8 mouse cellular contexts compared by ENCODE assay signal in the genomic region with DNA sequence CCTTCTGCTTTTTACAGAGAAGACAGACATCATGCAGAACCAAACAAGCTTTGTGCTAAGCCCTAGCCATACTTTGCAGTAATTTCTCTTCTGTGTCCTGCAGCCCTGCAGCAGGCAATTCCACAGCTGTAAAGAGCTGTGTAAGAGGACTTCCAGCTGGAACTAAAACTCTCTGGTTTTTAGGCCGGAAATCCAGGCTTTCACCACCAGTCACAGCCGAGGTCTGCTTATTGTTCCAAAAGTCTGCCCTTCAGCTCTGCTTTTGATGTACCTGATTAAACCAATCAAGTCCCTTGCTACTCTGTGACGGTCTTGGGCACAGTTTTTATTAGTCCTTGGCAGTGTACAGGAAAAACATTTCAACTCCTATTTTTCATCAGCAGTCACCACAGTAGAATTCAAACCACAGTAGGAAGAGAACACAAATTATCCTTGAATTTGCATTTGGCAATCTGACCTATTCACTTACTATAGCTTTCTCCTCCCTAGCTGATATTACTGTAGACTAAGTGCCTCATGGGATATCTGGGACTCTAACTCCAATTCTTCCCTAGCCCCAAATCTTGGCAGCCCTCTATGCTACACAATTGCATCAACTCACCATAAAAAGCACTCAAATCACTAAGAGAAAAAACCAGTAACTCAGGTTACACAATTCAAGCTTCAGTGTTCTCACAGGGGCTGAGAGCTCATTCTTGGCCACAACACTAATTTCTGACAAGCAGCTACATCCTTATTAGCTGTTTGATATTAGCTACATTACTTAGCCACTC. TPM values are rescaled to one million over a fixed set of nuclear protein-coding genes. Genes with fewer than 3 reads are reported as not detected.
DNase-seq lines count a peak whose midpoint lies in the region; ATAC-seq and TF ChIP-seq lines count a peak whose summit lies in the region.

No protein-coding gene starts in this region.

- 0 out of 2 replicates have a peak, but pooled peaks have one; percentile 10 for ATAC-seq in embryonic facial prominence, embryonic 14.5 days (ENCODE audit: low read depth)
- no peak for ATAC-seq in midbrain, embryonic 14.5 days (ENCODE audit: low FRiP score, low TSS enrichment)

- 0 out of 2 replicates have a peak overlapping the region, but pooled peaks have one; percentile 7 for H3K4me2 ChIP-seq in embryonic facial prominence, embryonic 14.5 days (ENCODE audit: low read depth, low read length)
- peak overlapping the region; percentile 55 for H3K4me2 ChIP-seq in myocyte (ENCODE audit: low read depth)
- H3K4me2 ChIP-seq in midbrain, embryonic 14.5 days (ENCODE audit: low read length): no peak overlapping the region

- peaks cover 95% of the 10 kb centered on the region for H3K79me2 ChIP-seq in myocyte (ENCODE audit: control insufficient read depth, insufficient read depth)

- TF ChIP-seq POLR2A in lung, adult 2 months (IDR thresholded peaks at IDR 0.05; ENCODE audit: borderline replicate concordance, extremely low read depth, low read depth, low read length): no peak
- TF ChIP-seq POLR2A in myocyte (IDR thresholded peaks at IDR 0.05; ENCODE audit: insufficient read length, low read depth): no peak

- H3K36me3 ChIP-seq in embryonic facial prominence, embryonic 14.5 days (ENCODE audit: control insufficient read depth, insufficient read depth, low read length): no peaks in the 10 kb centered on the region
- no peaks in the 10 kb centered on the region for H3K36me3 ChIP-seq in myocyte (ENCODE audit: control insufficient read depth, insufficient read depth)
- H3K36me3 ChIP-seq in midbrain, embryonic 14.5 days (ENCODE audit: control insufficient read depth, insufficient read depth, low read length): no peaks in the 10 kb centered on the region

- peaks cover 33% of the 10 kb centered on the region for H3K4me1 ChIP-seq in lung, adult 2 months (ENCODE audit: control insufficient read depth, insufficient read depth, low read length)
- peaks cover 41% of the 10 kb centered on the region for H3K4me1 ChIP-seq in embryonic facial prominence, embryonic 14.5 days (ENCODE audit: control insufficient read depth, insufficient read depth, low read length)
- H3K4me1 ChIP-seq in midbrain, embryonic 14.5 days (ENCODE audit: control insufficient read depth, insufficient read depth, low read length): peaks cover 30% of the 10 kb centered on the region

- DNase-seq in lung, adult 18-20 months: peak; percentile 29 to 44
- DNase-seq in lung, adult 2 months: no peak
- DNase-seq in embryonic facial prominence, embryonic 14.5 days (ENCODE audit: low spot score): peak; percentile 83
- DNase-seq in kidney, postnatal 10 days: peak; percentile 30
- no peak for DNase-seq in natural killer cell, adult 2 months (ENCODE audit: low spot score in 2 of 2)
- no peak for DNase-seq in midbrain, embryonic 14.5 days
- DNase-seq in thymus, postnatal 25 days: no peak

- H3K9ac ChIP-seq in embryonic facial prominence, embryonic 14.5 days (ENCODE audit: low read depth, low read length): no peak overlapping the region
- H3K9ac ChIP-seq in midbrain, embryonic 14.5 days (replicated peaks; ENCODE audit: low read length): no peak overlapping the region

- WGBS in lung, adult 2 months: 7% methylated on average over 3 of the region's 3 CpGs
- WGBS in embryonic facial prominence, embryonic 14.5 days: 9% methylated on average over 3 of the region's 3 CpGs
- WGBS in midbrain, embryonic 14.5 days: 29% methylated on average over 3 of the region's 3 CpGs

- TF ChIP-seq CTCF in lung, adult 2 months (IDR thresholded peaks at IDR 0.05; ENCODE audit: insufficient read depth, low read length): no peak

- no peaks in the 10 kb centered on the region for H3K27me3 ChIP-seq in embryonic facial prominence, embryonic 14.5 days (replicated peaks; ENCODE audit: control insufficient read depth, insufficient read depth, low read length)
- H3K27me3 ChIP-seq in myocyte (ENCODE audit: control insufficient read depth, insufficient read depth, insufficient read length): no peaks in the 10 kb centered on the region
- H3K27me3 ChIP-seq in midbrain, embryonic 14.5 days (ENCODE audit: control insufficient read depth, insufficient read depth, low read length): no peaks in the 10 kb centered on the region

- no peaks in the 10 kb centered on the region for H3K9me3 ChIP-seq in embryonic facial prominence, embryonic 14.5 days (ENCODE audit: control insufficient read depth, low read length)
- no peaks in the 10 kb centered on the region for H3K9me3 ChIP-seq in midbrain, embryonic 14.5 days (ENCODE audit: control insufficient read depth, low read length)

- no peak overlapping the region for H3K4me3 ChIP-seq in lung, adult 2 months (replicated peaks; ENCODE audit: extremely low read depth, low read depth, low read length)
- H3K4me3 ChIP-seq in embryonic facial prominence, embryonic 14.5 days (ENCODE audit: low read depth, low read length): no peak overlapping the region
- H3K4me3 ChIP-seq in myocyte: no peak overlapping the region
- H3K4me3 ChIP-seq in midbrain, embryonic 14.5 days (replicated peaks; ENCODE audit: low read depth, low read length): no peak overlapping the region

- no peak overlapping the region for H3ac ChIP-seq in myocyte (ENCODE audit: control insufficient read depth, insufficient read length)

- peak overlapping the region; percentile 35 for H3K27ac ChIP-seq in embryonic facial prominence, embryonic 14.5 days (replicated peaks; ENCODE audit: low read depth, low read length)
- H3K27ac ChIP-seq in midbrain, embryonic 14.5 days (replicated peaks; ENCODE audit: low read depth, low read length): no peak overlapping the region

TF ChIP-seq in myocyte, 11 proteins besides CTCF, POLR2A, EP300 and RAD21:
- TF ChIP-seq SRF (IDR thresholded peaks at IDR 0.05; ENCODE audit: control insufficient read depth, insufficient read length, low read depth): no peak
- TF ChIP-seq MYOG (IDR thresholded peaks at IDR 0.05; ENCODE audit: control insufficient read depth in 1 of 3, insufficient read depth in 1 of 3, insufficient read length in 2 of 3, low read depth in 2 of 3): no peak
- no peak for TF ChIP-seq MAX (IDR thresholded peaks at IDR 0.05; ENCODE audit: low read depth)
- no peak for TF ChIP-seq USF1 (IDR thresholded peaks at IDR 0.05; ENCODE audit: low read depth)
- no peak for TF ChIP-seq REST (IDR thresholded peaks at IDR 0.05; ENCODE audit: insufficient read depth, insufficient read length)
- TF ChIP-seq MYOD1 (IDR thresholded peaks at IDR 0.05; ENCODE audit: control insufficient read depth in 1 of 3, insufficient read length in 2 of 3, low read depth in 2 of 3): no peak
- TF ChIP-seq POLR2AphosphoS2 (IDR thresholded peaks at IDR 0.05; ENCODE audit: insufficient read length, low read depth): no peak
- no peak for TF ChIP-seq TCF3 (IDR thresholded peaks at IDR 0.05; ENCODE audit: insufficient read length, low read depth)
- TF ChIP-seq CEBPB (IDR thresholded peaks at IDR 0.05; ENCODE audit: insufficient read depth, poor library complexity, severe bottlenecking): no peak
- TF ChIP-seq TCF12 (IDR thresholded peaks at IDR 0.05; ENCODE audit: insufficient read depth, poor library complexity, severe bottlenecking): no peak
- TF ChIP-seq E2F4 (IDR thresholded peaks at IDR 0.05; ENCODE audit: insufficient read depth): no peak
TF ChIP-seq in myocyte: peak in this region for 0.

RNA-seq across cellular contexts. Expression of gene Nfyc, which starts 14.2 kb away (rescaled TPM):
- polyA plus RNA-seq in lung, adult 2 months (2012; rRNA removed): 120 and 143 TPM in 2 replicates
- 90.5 and 101 TPM in 2 replicates for polyA plus RNA-seq in embryonic facial prominence, embryonic 14.5 days (2014; fragmentation: Nextera tagmentation; extraction: Ambion mirVana)
- polyA plus RNA-seq in myocyte (2012; fragmentation: generic; extraction: Trizol): 44.3 TPM
- polyA plus RNA-seq in midbrain, embryonic 14.5 days (2014; fragmentation: Nextera tagmentation; extraction: Ambion mirVana): 89.4 and 97.5 TPM in 2 replicates

RNA-seq across cellular contexts. Expression of gene Rims3, which starts 37.4 kb away (rescaled TPM):
- polyA plus RNA-seq in lung, adult 2 months (2012; rRNA removed): 0.94 and 1.4 TPM in 2 replicates
- 3.4 and 3.9 TPM in 2 replicates for polyA plus RNA-seq in embryonic facial prominence, embryonic 14.5 days (2014; fragmentation: Nextera tagmentation; extraction: Ambion mirVana)
- 0.02 TPM for polyA plus RNA-seq in myocyte (2012; fragmentation: generic; extraction: Trizol)
- 20.7 and 20.9 TPM in 2 replicates for polyA plus RNA-seq in midbrain, embryonic 14.5 days (2014; fragmentation: Nextera tagmentation; extraction: Ambion mirVana)

Comparison
In these comparisons a context has a peak if more than half of its experiments do, and no peak if none do; other contexts are left out.
1. DNase-seq: peak in lung, adult 18-20 months (2 of 2), embryonic facial prominence, embryonic 14.5 days (single experiment) and kidney, postnatal 10 days (single experiment); none in lung, adult 2 months (single experiment), natural killer cell, adult 2 months (0 of 2), midbrain, embryonic 14.5 days (single experiment) and thymus, postnatal 25 days (single experiment).